Mouse (Mus musculus) liver, postnatal 0 days (tissue): ENCODE measurements around the gene Pkp3.

ENCODE experiments used
- CTCF ChIP-seq: sonication (generic); IDR thresholded peaks from 2 replicates; pipeline ENCODE4 v1.5.1; 2016; ENCODE audit warnings: antibody characterized with exemption, low read depth
- EP300 ChIP-seq: IDR thresholded peaks from 2 replicates; pipeline ENCODE4 v1.6.1; 2016; ENCODE audit warnings: antibody characterized with exemption, low read depth, mild to moderate bottlenecking

DNA sequence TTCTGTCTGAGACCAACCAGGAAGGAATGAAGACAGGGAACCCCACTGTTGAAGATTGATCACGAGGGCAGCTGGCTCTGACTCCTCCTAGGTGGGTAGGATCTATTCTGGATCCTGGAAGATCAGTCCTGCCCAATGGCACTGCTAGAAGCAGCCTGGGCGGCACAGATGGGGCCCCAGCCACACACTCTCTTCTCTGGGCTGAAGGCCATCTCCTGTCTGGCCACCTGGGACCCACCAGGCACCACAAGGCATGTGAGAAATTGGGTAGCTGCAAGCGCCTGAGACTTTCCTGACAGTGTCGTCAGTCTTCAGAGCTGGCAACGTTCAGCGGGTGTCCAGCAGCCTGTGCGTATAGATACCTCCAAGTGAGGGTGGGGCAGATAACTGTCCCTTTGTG lies 15.5 kb upstream of the Pkp3 start:
- TF ChIP-seq EP300 (no peak), CTCF (no peak)
